Mouse (Mus musculus) myocyte (in vitro differentiated cells): ENCODE data around the gene Cmpk2. TPM values are rescaled to one million over a fixed set of nuclear protein-coding genes. Genes with fewer than 3 reads are reported as not detected.

Experiments used
- H3K27me3 ChIP-seq: one replicate; pipeline ENCODE4 v1.6.1; 2011; ENCODE audit not compliant: control insufficient read depth, insufficient read depth, insufficient read length
- H3K36me3 ChIP-seq: one replicate; pipeline ENCODE4 v1.6.1; 2011; ENCODE audit not compliant: control insufficient read depth, insufficient read depth
- H3K4me2 ChIP-seq: one replicate; pipeline ENCODE4 v1.6.1; 2011; ENCODE audit warnings: low read depth, control low read depth
- H3K4me3 ChIP-seq: one replicate; pipeline ENCODE4 v1.5.1; 2011; ENCODE audit warnings: mild to moderate bottlenecking, control low read depth, moderate library complexity
- H3K79me2 ChIP-seq: one replicate; pipeline ENCODE4 v1.6.1; 2011; ENCODE audit not compliant: control insufficient read depth, insufficient read depth
- H3ac ChIP-seq: one replicate; pipeline ENCODE4 v1.6.1; 2011; ENCODE audit not compliant: control insufficient read depth, insufficient read length
- CEBPB ChIP-seq: IDR thresholded peaks from 2 replicates; pipeline ENCODE4 v1.6.1; 2011; ENCODE audit warnings: mild to moderate bottlenecking, moderate library complexity; ENCODE audit not compliant: poor library complexity, insufficient read depth, severe bottlenecking
- E2F4 ChIP-seq: IDR thresholded peaks from one replicate; pipeline ENCODE4 v1.6.1; 2011; ENCODE audit warnings: mild to moderate bottlenecking, control low read depth, moderate library complexity; ENCODE audit not compliant: insufficient read depth
- MAX ChIP-seq: IDR thresholded peaks from one replicate; pipeline ENCODE4 v1.6.1; 2011; ENCODE audit warnings: low read depth, mild to moderate bottlenecking, control low read depth
- MYOD1 ChIP-seq, 3 experiments: IDR thresholded peaks; one replicate each; pipeline ENCODE4 v1.6.1; 2011; ENCODE audit warnings: control low read depth in 2 of 3, low read depth in 2 of 3, mild to moderate bottlenecking in 2 of 3, moderate library complexity in 1 of 3; ENCODE audit not compliant: insufficient read length in 2 of 3, control insufficient read depth in 1 of 3
- MYOG ChIP-seq, 3 experiments: IDR thresholded peaks; one replicate each; pipeline ENCODE4 v1.6.1; 2011; ENCODE audit warnings: control low read depth in 2 of 3, low read depth in 2 of 3, mild to moderate bottlenecking in 2 of 3; ENCODE audit not compliant: insufficient read length in 2 of 3, control insufficient read depth in 1 of 3, insufficient read depth in 1 of 3
- POLR2A ChIP-seq: IDR thresholded peaks from one replicate; pipeline ENCODE4 v1.6.1; 2011; ENCODE audit warnings: low read depth, mild to moderate bottlenecking, control low read depth, moderate library complexity; ENCODE audit not compliant: insufficient read length
- POLR2AphosphoS2 ChIP-seq: IDR thresholded peaks from one replicate; pipeline ENCODE4 v1.6.1; 2011; ENCODE audit warnings: low read depth, control low read depth; ENCODE audit not compliant: insufficient read length
- REST ChIP-seq: IDR thresholded peaks from one replicate; pipeline ENCODE4 v1.6.1; 2011; ENCODE audit warnings: mild to moderate bottlenecking, control low read depth, moderate library complexity; ENCODE audit not compliant: insufficient read depth, insufficient read length
- SRF ChIP-seq: IDR thresholded peaks from one replicate; pipeline ENCODE4 v1.6.1; 2011; ENCODE audit warnings: low read depth; ENCODE audit not compliant: control insufficient read depth, insufficient read length
- TCF12 ChIP-seq: IDR thresholded peaks from one replicate; pipeline ENCODE4 v1.6.1; 2011; ENCODE audit warnings: mild to moderate bottlenecking, control low read depth; ENCODE audit not compliant: poor library complexity, insufficient read depth, severe bottlenecking
- TCF3 ChIP-seq: IDR thresholded peaks from one replicate; pipeline ENCODE4 v1.6.1; 2011; ENCODE audit warnings: low read depth, control low read depth; ENCODE audit not compliant: insufficient read length
- USF1 ChIP-seq: IDR thresholded peaks from one replicate; pipeline ENCODE4 v1.6.1; 2011; ENCODE audit warnings: low read depth, mild to moderate bottlenecking, control low read depth, moderate library complexity
- polyA plus RNA-seq: library from polyadenylated mRNA; unstranded; fragments of >200 nt; fragmentation: generic; extraction: Trizol; gene quantifications from one replicate; pipeline ENCODE4 v1.2.1, GENCODE M21; 2012; ENCODE audit warnings: missing spikeins

The Cmpk2 gene
- polyA plus RNA-seq, 1 experiment: not detected

GRCm38 (mm10) chr12:26525698-26526026 lies 56.7 kb downstream of the Cmpk2 start:
- H3K4me3 ChIP-seq: no peak overlapping the region
- TF ChIP-seq E2F4 (no peak), TCF12 (no peak), REST (no peak), TCF3 (no peak), USF1 (no peak), CEBPB (no peak), MAX (no peak), MYOD1 (IDR thresholded peaks at IDR 0.05; ENCODE audit: control insufficient read depth in 1 of 3, insufficient read length in 2 of 3, low read depth in 2 of 3) (no peak), POLR2A (no peak), POLR2AphosphoS2 (no peak), MYOG (IDR thresholded peaks at IDR 0.05; ENCODE audit: control insufficient read depth in 1 of 3, insufficient read depth in 1 of 3, insufficient read length in 2 of 3, low read depth in 2 of 3) (no peak), SRF (no peak)
- no peaks in the 10 kb centered on the region for H3K36me3 ChIP-seq
- H3K27me3 ChIP-seq: no peaks in the 10 kb centered on the region
- H3ac ChIP-seq: no peak overlapping the region
- H3K79me2 ChIP-seq: no peaks in the 10 kb centered on the region
- no peak overlapping the region for H3K4me2 ChIP-seq

Other genes starting within 250 kb of the Cmpk2 start
- gene Rnf144a, start 54.0 kb upstream of the Cmpk2 start, polyA plus RNA-seq: not detected
- gene Rsad2, start 12.8 kb upstream of the Cmpk2 start, polyA plus RNA-seq: 0.05 TPM